Mouse (Mus musculus) olfactory bulb, adult 2 months (tissue): Measurements from ENCODE around the gene Wsb2.

Experiments
- CTCF ChIP-seq: fragments of 200-500 bp; IDR thresholded peaks from 2 replicates; pipeline ENCODE4 v1.5.1; 2012; ENCODE audit warnings: low read depth, mild to moderate bottlenecking, low read length, moderate library complexity; ENCODE audit not compliant: insufficient read depth
- POLR2A ChIP-seq: fragments of 200-500 bp; IDR thresholded peaks from 2 replicates; pipeline ENCODE4 v1.6.1; 2012; ENCODE audit warnings: mild to moderate bottlenecking, low read depth, low read length, moderate library complexity; ENCODE audit not compliant: insufficient read depth

GRCm38 (mm10) chr5:117399281-117399680 lies 42.2 kb downstream of the Wsb2 start:
- TF ChIP-seq CTCF: no peak
- no peak for TF ChIP-seq POLR2A
